Mouse (Mus musculus) heart, embryonic 12.5 days (tissue): Measurements from ENCODE around the gene Trim71. TPM values are rescaled to one million over a fixed set of nuclear protein-coding genes. Genes with fewer than 3 reads are reported as not detected.

Experiments used
- ATAC-seq: fragments of 200-750 bp; cut with Nextera tagmentation; 2 replicates; pipeline ENCODE4 v1.8.0; 2017; ENCODE audit warnings: moderate TSS enrichment, moderate library complexity; ENCODE audit not compliant: insufficient number of reproducible peaks, low FRiP score
- H3K27ac ChIP-seq: fragments of 300-500 bp; sonication (generic); 2 replicates; pipeline ENCODE4 v1.5.1; 2016; ENCODE audit warnings: mild to moderate bottlenecking, moderate library complexity; ENCODE audit not compliant: poor library complexity, severe bottlenecking
- H3K27me3 ChIP-seq: fragments of 300-500 bp; sonication (generic); replicated peaks from 2 replicates; pipeline ENCODE4 v1.6.1; 2016; ENCODE audit warnings: mild to moderate bottlenecking, moderate library complexity
- H3K36me3 ChIP-seq: fragments of 300-500 bp; sonication (generic); 2 replicates; pipeline ENCODE4 v1.6.1; 2016; ENCODE audit warnings: mild to moderate bottlenecking, moderate library complexity
- H3K4me1 ChIP-seq: fragments of 300-500 bp; sonication (generic); replicated peaks from 2 replicates; pipeline ENCODE4 v1.6.1; 2016; ENCODE audit warnings: mild to moderate bottlenecking
- H3K4me2 ChIP-seq: fragments of 300-500 bp; sonication (generic); 2 replicates; pipeline ENCODE4 v1.6.1; 2016; ENCODE audit warnings: mild to moderate bottlenecking, moderate library complexity
- H3K4me3 ChIP-seq: fragments of 300-500 bp; sonication (generic); 2 replicates; pipeline ENCODE4 v1.5.1; 2016; ENCODE audit warnings: mild to moderate bottlenecking
- H3K9ac ChIP-seq: fragments of 300-500 bp; sonication (generic); 2 replicates; pipeline ENCODE4 v1.6.1; 2016; ENCODE audit warnings: mild to moderate bottlenecking, moderate library complexity
- H3K9me3 ChIP-seq: fragments of 300-500 bp; sonication (generic); replicated peaks from 2 replicates; pipeline ENCODE4 v1.6.1; 2016; ENCODE audit warnings: mild to moderate bottlenecking, moderate library complexity
- WGBS: fragments of 180-500 bp; shearing (Covaris S2); methylation state at CpG from one replicate; pipeline ENCODE4 v1.1.7; 2016; 5-methylcytosine and 5-hydroxymethylcytosine counted together
- polyA plus RNA-seq: library from polyadenylated mRNA; unstranded; fragments of >200 nt; fragmentation: Nextera tagmentation; extraction: Ambion mirVana; gene quantifications from 2 replicates; pipeline ENCODE4 v1.2.1, GENCODE M21; 2016

Gene Trim71
- polyA plus RNA-seq, 1 experiment from 2014 or later = 0.63 TPM

GRCm38 (mm10) chr9:114576001-114576400 is 11.8 kb upstream of the Trim71 start:
- Histone ChIP-seq H3K4me2 (no peak overlapping the region), H3K27me3 (peaks cover 32% of the 10 kb centered on the region), H3K9ac (no peak overlapping the region), H3K36me3 (no peaks in the 10 kb centered on the region), H3K4me3 (no peak overlapping the region), H3K4me1 (0 out of 2 replicates have a peak, but pooled peaks cover 4% of the 10 kb centered on the region), H3K9me3 (no peaks in the 10 kb centered on the region), H3K27ac (no peak overlapping the region)
- ATAC-seq = no peak
- 75% methylated on average over 1 of the region's 1 CpGs for WGBS

GRCm38 (mm10) chr9:114573528-114573927 is 9.4 kb upstream of the Trim71 start:
- 53% methylated on average over 5 of the region's 5 CpGs for WGBS
- no peak overlapping the region for H3K27ac ChIP-seq
- H3K4me2 ChIP-seq = no peak overlapping the region
- 0 out of 2 replicates have a peak, but pooled peaks cover 4% of the 10 kb centered on the region for H3K4me1 ChIP-seq
- ATAC-seq = no peak
- no peaks in the 10 kb centered on the region for H3K36me3 ChIP-seq
- peaks cover 42% of the 10 kb centered on the region for H3K27me3 ChIP-seq
- H3K9ac ChIP-seq = no peak overlapping the region
- no peaks in the 10 kb centered on the region for H3K9me3 ChIP-seq
- no peak overlapping the region for H3K4me3 ChIP-seq

DNA sequence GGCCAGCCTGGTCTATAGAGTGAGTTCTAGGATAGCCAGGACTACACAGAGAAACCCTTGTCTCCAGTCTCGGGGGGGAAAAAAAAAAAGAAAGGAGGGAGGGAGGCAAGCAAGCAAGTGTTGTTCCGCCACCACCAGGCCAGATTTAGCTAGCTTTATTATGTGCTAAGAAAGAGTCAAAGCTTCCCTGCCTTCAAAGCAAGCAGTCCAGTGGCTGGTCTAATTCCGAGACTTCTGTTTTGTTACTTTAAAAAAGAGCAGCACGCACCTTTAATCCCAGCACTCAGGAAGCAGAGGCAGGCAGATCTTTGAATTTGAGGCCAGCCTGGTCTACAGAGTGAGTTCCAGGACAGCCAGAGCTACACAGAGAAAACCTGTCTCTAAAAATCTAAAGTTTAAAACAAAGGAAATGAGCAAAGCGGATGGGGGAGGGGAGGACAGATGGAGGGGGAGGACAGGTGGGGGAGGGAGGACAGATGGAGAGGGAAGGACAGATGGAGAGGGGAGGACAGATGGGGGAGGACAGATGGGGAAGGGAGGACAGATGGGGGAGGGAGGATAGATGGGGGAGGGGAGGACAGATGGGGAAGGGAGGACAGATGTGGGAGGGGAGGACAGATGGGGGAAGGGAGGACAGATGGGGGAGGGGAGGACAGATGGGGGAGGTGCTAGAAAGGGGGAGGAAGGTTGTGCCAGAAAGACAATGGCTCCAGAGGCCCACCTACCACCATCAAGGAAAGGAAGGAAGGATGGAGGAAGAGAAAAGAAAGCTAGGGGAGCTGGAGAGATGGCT is 4.7 kb upstream of the Trim71 start:
- ATAC-seq = no peak

GRCm38 (mm10) chr9:114564667-114565066 is 498 bp upstream of the Trim71 start:
- no peak for ATAC-seq
- peaks cover 25% of the 10 kb centered on the region for H3K4me1 ChIP-seq
- H3K4me3 ChIP-seq = peak overlapping the region; percentile 57
- H3K27ac ChIP-seq = no peak overlapping the region
- H3K9me3 ChIP-seq = no peaks in the 10 kb centered on the region
- H3K4me2 ChIP-seq = peak overlapping the region; percentile 80
- no peaks in the 10 kb centered on the region for H3K36me3 ChIP-seq
- WGBS = under 1% methylated on average over 10 of the region's 10 CpGs
- H3K27me3 ChIP-seq = peaks cover 50% of the 10 kb centered on the region
- peak overlapping the region; percentile 64 for H3K9ac ChIP-seq

More for the DNA sequence above, 4.7 kb upstream of the Trim71 start:
- Histone ChIP-seq H3K9ac (no peak overlapping the region), H3K4me1 (no peaks in the 10 kb centered on the region), H3K27ac (no peak overlapping the region), H3K27me3 (peaks cover 40% of the 10 kb centered on the region), H3K9me3 (no peaks in the 10 kb centered on the region), H3K36me3 (no peaks in the 10 kb centered on the region), H3K4me2 (no peak overlapping the region), H3K4me3 (no peak overlapping the region)
- 89% methylated on average over 5 of the region's 5 CpGs for WGBS

DNA sequence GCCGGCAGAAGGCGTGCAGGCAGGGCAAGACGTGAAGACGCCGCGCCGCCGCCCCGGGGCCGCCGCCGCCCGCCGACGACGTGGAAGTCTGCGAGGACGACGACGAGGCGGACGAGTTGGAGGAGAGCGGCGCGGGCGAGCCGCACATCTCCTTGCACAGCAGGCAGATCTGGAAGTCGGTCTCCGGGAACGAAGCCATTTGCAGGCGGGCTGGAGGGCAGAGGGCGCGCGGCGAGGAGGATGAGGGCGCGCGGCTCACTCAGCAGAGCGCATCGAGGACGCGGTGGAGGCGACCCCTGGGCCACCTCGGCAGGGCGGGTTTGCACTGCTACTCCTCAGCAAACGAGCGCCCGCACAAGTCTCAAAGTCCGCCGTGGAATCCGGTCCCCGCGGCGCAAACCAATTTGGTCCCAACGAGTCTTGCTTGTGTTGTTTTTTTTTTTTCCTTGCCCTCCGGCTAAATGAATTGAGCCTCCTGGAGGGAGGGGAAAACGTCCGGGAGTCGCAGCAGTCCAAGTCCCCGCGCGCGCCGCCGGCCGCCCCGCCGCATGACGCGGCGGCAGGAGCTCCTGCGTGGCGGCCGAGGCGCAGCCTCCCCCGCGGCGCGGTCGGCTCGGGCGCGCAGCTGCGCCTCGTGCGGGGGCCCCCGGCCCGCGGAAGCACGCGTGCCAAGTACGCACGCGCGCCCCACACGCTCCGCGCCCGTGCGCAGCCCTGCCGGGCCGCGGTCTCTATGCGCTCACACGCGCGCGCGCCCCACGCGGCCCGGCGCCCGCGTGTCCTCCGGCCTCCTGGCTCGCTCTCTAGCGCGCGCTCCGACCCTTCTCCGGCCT is 1.0 kb downstream of the Trim71 start:
- Histone ChIP-seq H3K9ac (peak overlapping the region; percentile 64), H3K27ac (no peak overlapping the region), H3K4me3 (peak overlapping the region; percentile 57), H3K9me3 (no peaks in the 10 kb centered on the region), H3K4me2 (peak overlapping the region; percentile 80), H3K4me1 (peaks cover 27% of the 10 kb centered on the region), H3K36me3 (no peaks in the 10 kb centered on the region), H3K27me3 (peaks cover 56% of the 10 kb centered on the region)
- no peak for ATAC-seq
- 2% methylated on average over 113 of the region's 122 CpGs for WGBS

DNA sequence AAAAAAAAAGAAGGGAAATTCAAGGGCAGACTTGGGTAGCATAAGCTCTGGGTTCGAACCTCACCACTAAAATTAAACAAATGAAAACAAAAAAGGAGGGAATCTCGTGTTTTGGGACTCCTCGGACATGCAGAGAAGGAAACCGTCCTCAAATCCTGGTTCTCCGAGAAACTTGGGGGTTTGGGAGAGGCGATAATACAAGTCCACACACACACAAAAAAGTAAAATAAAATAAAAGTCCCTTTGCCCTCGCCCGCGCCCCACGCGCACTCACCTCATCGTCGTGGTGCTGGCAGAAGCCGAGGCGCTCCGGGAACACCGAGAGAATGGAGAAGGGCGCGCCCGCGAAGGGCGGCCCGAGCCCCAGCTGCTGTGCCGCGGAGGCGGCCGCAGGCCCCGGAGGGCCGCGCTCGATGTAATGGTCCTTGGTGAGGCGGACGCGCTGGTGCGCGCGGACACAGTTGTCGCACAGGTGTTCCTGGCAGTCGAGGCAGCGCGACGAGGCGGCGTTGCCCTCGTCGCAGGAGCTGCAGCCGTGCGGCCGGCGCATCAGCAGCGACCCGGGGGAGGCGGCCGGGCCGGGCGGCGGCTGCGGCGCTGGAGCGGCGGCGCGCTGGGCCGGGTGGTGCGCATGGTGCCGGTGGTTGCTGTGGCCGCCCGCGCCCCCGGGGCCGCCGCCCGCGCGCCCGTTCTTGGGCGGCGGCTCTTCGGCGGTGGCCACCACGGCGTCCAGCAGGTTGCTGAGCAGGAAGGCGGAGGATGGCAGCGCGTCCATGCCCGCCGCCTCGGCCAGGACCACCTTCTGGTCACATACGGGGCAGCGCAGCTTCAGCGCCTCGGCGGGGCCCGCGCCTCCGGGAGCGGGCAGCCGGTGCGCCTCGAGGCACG is 1.9 kb downstream of the Trim71 start:
- peaks cover 56% of the 10 kb centered on the region for H3K27me3 ChIP-seq

DNA sequence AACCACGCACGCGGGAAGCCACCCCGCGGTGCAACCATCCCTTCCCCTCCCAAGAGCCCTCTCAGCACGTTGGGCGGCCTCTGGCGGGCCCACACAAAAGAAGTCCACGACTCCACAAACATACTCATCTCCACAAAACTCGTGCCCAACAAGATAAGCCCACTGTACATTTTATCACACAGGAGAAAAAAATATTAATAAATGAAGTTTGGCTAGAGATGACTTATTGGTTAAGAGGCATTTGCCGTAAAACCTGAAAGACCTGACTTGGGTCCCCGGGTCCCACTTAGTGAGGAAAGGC is 2.5 kb downstream of the Trim71 start:
- Histone ChIP-seq H3K36me3 (no peaks in the 10 kb centered on the region), H3K4me1 (peaks cover 35% of the 10 kb centered on the region), H3K4me3 (peak overlapping the region; percentile 57), H3K27me3 (peaks cover 56% of the 10 kb centered on the region), H3K4me2 (peak overlapping the region; percentile 80), H3K9ac (peak overlapping the region; percentile 62; the same call in 1 of the 2 replicates), H3K9me3 (no peaks in the 10 kb centered on the region), H3K27ac (no peak overlapping the region)
- WGBS = 1% methylated on average over 12 of the region's 12 CpGs
- ATAC-seq = no peak

More for the DNA sequence above, 1.9 kb downstream of the Trim71 start:
- Histone ChIP-seq H3K9ac (peak overlapping the region; percentile 64), H3K4me1 (peaks cover 30% of the 10 kb centered on the region), H3K36me3 (no peaks in the 10 kb centered on the region), H3K4me3 (peak overlapping the region; percentile 57), H3K4me2 (peak overlapping the region; percentile 80), H3K27ac (no peak overlapping the region), H3K9me3 (no peaks in the 10 kb centered on the region)
- ATAC-seq = peak; percentile 33; the same call in 1 of the 2 replicates
- under 1% methylated on average over 85 of the region's 101 CpGs for WGBS

DNA sequence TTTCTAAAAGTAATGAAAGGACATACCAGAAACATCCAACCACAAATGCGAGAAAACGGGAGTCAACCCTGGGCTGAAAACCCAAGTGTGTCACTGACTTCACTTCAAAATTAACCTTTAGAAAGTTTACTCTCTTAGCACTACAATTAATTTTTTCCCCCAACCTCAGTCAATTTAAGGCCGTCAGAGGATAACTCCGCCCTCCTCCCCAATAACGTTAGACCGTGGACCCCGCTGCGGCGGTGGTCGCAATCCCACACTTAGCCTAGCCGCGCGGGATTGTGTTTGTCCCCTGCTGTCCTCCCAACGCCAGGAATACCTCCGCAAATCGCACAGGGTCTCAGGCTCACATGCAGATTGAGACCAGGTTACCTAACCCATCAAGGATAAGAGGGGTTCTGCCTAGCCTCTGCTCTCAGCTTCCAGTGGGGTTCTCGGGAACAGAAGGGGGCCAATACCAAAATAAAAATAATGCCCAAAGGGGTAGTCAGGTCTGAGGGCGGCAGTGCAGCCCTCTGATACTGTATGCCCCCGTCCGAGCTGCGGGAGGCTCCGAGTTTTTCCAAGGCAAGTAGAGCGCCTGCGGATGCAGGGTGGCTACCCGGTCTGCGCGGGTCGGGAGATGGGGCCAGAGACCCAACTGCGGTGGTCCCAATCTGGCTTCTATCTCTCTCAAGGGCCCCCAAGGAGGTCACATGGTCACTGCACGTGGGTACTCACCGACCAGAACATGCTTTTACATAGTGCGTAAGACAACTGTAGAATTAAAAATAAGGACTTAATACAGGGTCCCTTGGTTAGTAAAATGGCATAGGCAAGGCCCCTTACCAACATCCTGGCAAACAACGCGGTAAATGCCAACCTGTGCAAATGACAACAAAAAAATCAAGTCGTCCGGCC is 3.1 kb downstream of the Trim71 start:
- no peak for ATAC-seq
- H3K9ac ChIP-seq = peak overlapping the region; percentile 62

DNA sequence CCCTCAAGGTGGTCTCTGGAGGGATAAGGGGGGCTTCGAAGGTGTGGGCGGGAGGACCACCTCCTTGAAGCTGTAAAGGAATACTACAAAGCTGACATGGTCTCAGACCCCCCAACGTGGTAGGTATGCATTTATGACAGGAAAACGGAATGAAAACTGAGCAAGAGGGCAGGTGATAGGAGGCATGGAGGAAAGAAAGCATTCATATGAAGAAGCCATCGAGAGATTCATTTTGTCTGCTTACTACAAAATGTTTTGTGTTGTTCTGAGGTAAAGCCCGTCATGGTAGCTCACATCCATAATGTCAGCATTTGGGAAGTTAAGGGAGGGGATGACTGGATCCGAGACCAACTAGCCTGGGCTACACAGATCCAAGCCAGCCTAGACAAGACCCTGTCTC is 4.0 kb downstream of the Trim71 start:
- no peaks in the 10 kb centered on the region for H3K9me3 ChIP-seq
- H3K36me3 ChIP-seq = no peaks in the 10 kb centered on the region
- WGBS = 32% methylated on average over 7 of the region's 7 CpGs
- H3K4me1 ChIP-seq = peaks cover 40% of the 10 kb centered on the region
- no peak overlapping the region for H3K27ac ChIP-seq
- peak overlapping the region; percentile 57; the same call in 1 of the 2 replicates for H3K4me3 ChIP-seq
- peaks cover 56% of the 10 kb centered on the region for H3K27me3 ChIP-seq
- no peak for ATAC-seq
- 0 out of 2 replicates have a peak overlapping the region, but pooled peaks have one; percentile 10 for H3K9ac ChIP-seq
- H3K4me2 ChIP-seq = peak overlapping the region; percentile 80

More for the DNA sequence above, 3.1 kb downstream of the Trim71 start:
- no peak overlapping the region for H3K27ac ChIP-seq
- no peaks in the 10 kb centered on the region for H3K36me3 ChIP-seq
- peak overlapping the region; percentile 57 for H3K4me3 ChIP-seq
- WGBS = 1% methylated on average over 36 of the region's 36 CpGs
- peaks cover 56% of the 10 kb centered on the region for H3K27me3 ChIP-seq
- peaks cover 40% of the 10 kb centered on the region for H3K4me1 ChIP-seq
- no peaks in the 10 kb centered on the region for H3K9me3 ChIP-seq
- peak overlapping the region; percentile 80 for H3K4me2 ChIP-seq

DNA sequence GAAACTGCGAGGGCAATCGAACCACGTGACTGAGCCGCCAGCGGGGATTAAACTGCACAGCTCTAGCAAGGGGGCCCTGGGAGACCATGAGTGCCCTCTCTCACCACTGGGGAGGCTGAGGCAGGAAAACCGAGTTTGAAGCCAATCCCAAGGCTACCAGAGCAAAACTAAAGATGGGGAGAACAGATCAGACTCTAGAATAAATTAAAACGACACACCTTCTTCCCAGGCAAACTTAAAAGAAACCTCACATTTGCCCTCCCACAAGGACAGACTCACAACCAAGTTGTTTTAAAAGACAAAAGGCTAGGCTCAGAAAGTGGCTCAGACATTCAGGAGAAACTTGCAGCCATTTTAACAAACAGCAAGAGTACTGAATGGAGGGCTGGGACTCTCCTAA is 7.1 kb downstream of the Trim71 start:
- WGBS = 24% methylated on average over 7 of the region's 7 CpGs
- Histone ChIP-seq H3K9ac (no peak overlapping the region), H3K9me3 (no peaks in the 10 kb centered on the region), H3K27ac (no peak overlapping the region), H3K4me1 (peaks cover 43% of the 10 kb centered on the region), H3K27me3 (peaks cover 36% of the 10 kb centered on the region), H3K36me3 (no peaks in the 10 kb centered on the region), H3K4me3 (no peak overlapping the region), H3K4me2 (no peak overlapping the region)
- ATAC-seq = no peak
